Comparison of ENCODE assay signal across 15 mouse cellular contexts in genomic region chr5:13550953-13551352, GRCm38 (mm10).
"Had no signal": no experiment of that assay in that cellular context is flagged by ENCODE, and none has a peak within 500 bp of the region (broad histone marks: within the 10 kb centered on the region; RNA-seq: fewer than 3 reads in every experiment).

No protein-coding gene starts in this region.

- H3K4me1 ChIP-seq: neural tube, embryonic 15.5 days; stomach, embryonic 15.5 days had no signal

- DNase-seq: retina, postnatal 1 day; right cerebral cortex, adult 18-20 months; right cerebral cortex, postnatal 14 days; right cerebral cortex, postnatal 25 days; right cerebral cortex, postnatal 4 days; spleen, adult 18-20 months; thymus, adult 18-20 months; thymus, adult 2 months; thymus, postnatal 14 days; thymus, postnatal 25 days; thymus, postnatal 4 days had no signal

- H3K4me2 ChIP-seq: neural tube, embryonic 13.5 days; neural tube, embryonic 15.5 days; stomach, embryonic 15.5 days had no signal

- H3K27ac ChIP-seq: neural tube, embryonic 13.5 days; neural tube, embryonic 15.5 days; stomach, embryonic 15.5 days; stomach, postnatal 0 days had no signal

- H3K9me3 ChIP-seq: neural tube, embryonic 13.5 days; neural tube, embryonic 15.5 days; stomach, embryonic 15.5 days had no signal

- H3K36me3 ChIP-seq: neural tube, embryonic 13.5 days; neural tube, embryonic 15.5 days; stomach, embryonic 15.5 days had no signal

- H3K4me3 ChIP-seq: neural tube, embryonic 13.5 days; neural tube, embryonic 15.5 days; stomach, embryonic 15.5 days had no signal

- H3K27me3 ChIP-seq: neural tube, embryonic 13.5 days; neural tube, embryonic 15.5 days; stomach, embryonic 15.5 days had no signal

- H3K9ac ChIP-seq: neural tube, embryonic 13.5 days; neural tube, embryonic 15.5 days; stomach, embryonic 15.5 days had no signal
